Mouse (Mus musculus) embryonic facial prominence, embryonic 13.5 days (tissue): ENCODE results near the gene Rrp7a. TPM values are rescaled to one million over a fixed set of nuclear protein-coding genes. Genes with fewer than 3 reads are reported as not detected.

Source experiments
- ATAC-seq: fragments of 200-750 bp; cut with Nextera tagmentation; 2 replicates; pipeline ENCODE4 v1.8.0; 2017; ENCODE audit warnings: low read depth; ENCODE audit not compliant: insufficient number of reproducible peaks, insufficient read depth, low FRiP score, low TSS enrichment
- H3K27ac ChIP-seq: fragments of 300-500 bp; sonication (generic); 2 replicates; pipeline ENCODE4 v1.5.1; 2015; ENCODE audit warnings: moderate library complexity, mild to moderate bottlenecking, inconsistent platforms
- H3K27me3 ChIP-seq: fragments of 300-500 bp; sonication (generic); 2 replicates; pipeline ENCODE4 v1.6.1; 2015; ENCODE audit warnings: mild to moderate bottlenecking, inconsistent platforms
- H3K36me3 ChIP-seq: fragments of 300-500 bp; sonication (generic); 2 replicates; pipeline ENCODE4 v1.6.1; 2015; ENCODE audit warnings: mild to moderate bottlenecking, inconsistent platforms
- H3K4me1 ChIP-seq: fragments of 300-500 bp; sonication (generic); 2 replicates; pipeline ENCODE4 v1.6.1; 2015; ENCODE audit warnings: inconsistent platforms
- H3K4me2 ChIP-seq: fragments of 300-500 bp; sonication (generic); 2 replicates; pipeline ENCODE4 v1.6.1; 2015; ENCODE audit warnings: moderate library complexity, mild to moderate bottlenecking, inconsistent platforms
- H3K4me3 ChIP-seq: fragments of 300-500 bp; sonication (generic); 2 replicates; pipeline ENCODE4 v1.5.1; 2015; ENCODE audit warnings: mild to moderate bottlenecking, inconsistent platforms
- H3K9ac ChIP-seq: fragments of 300-500 bp; sonication (generic); 2 replicates; pipeline ENCODE4 v1.6.1; 2015; ENCODE audit warnings: mild to moderate bottlenecking, inconsistent platforms
- H3K9me3 ChIP-seq: fragments of 300-500 bp; sonication (generic); 2 replicates; pipeline ENCODE4 v1.6.1; 2016; ENCODE audit warnings: inconsistent platforms
- whole genome bisulfite sequencing: fragments of 180-500 bp; shearing (Covaris S2); methylation state at CpG from one replicate; pipeline ENCODE4 v1.1.7; 2015; ENCODE audit warnings: mixed read lengths; 5-methylcytosine and 5-hydroxymethylcytosine counted together
- polyA plus RNA-seq: library from polyadenylated mRNA; unstranded; fragments of >200 nt; fragmentation: Nextera tagmentation; extraction: Ambion mirVana; gene quantifications from 2 replicates; pipeline ENCODE4 v1.2.1, GENCODE M21; 2015

Gene Rrp7a
- polyA plus RNA-seq, 1 experiment from 2014 or later, result 67.7 TPM

- H3K4me2 ChIP-seq, result no peak overlapping the region
- no peaks in the 10 kb centered on the region for H3K9me3 ChIP-seq
- peaks cover 4% of the 10 kb centered on the region for H3K4me1 ChIP-seq
- no peak overlapping the region for H3K27ac ChIP-seq
- ATAC-seq, result no peak
- no peaks in the 10 kb centered on the region for H3K27me3 ChIP-seq
- WGBS, result 38% methylated on average over 6 of the region's 6 CpGs
- H3K9ac ChIP-seq, result no peak overlapping the region
- no peak overlapping the region for H3K4me3 ChIP-seq
- H3K36me3 ChIP-seq, result peaks cover 13% of the 10 kb centered on the region; the same call in 1 of the 2 replicates
Observed at GRCm38 (mm10) chr15:83107814-83108213, 14.8 kb downstream of the Rrp7a start.

GRCm38 (mm10) chr15:83106426-83106825 lies 16.2 kb downstream of the Rrp7a start:
- H3K36me3 ChIP-seq, result peaks cover 13% of the 10 kb centered on the region; the same call in 1 of the 2 replicates
- H3K27me3 ChIP-seq, result no peaks in the 10 kb centered on the region
- WGBS, result 77% methylated on average over 6 of the region's 6 CpGs
- peaks cover 2% of the 10 kb centered on the region; the same call in 1 of the 2 replicates for H3K4me1 ChIP-seq
- no peak overlapping the region for H3K4me3 ChIP-seq
- H3K9ac ChIP-seq, result no peak overlapping the region
- H3K27ac ChIP-seq, result no peak overlapping the region
- no peak for ATAC-seq
- no peak overlapping the region for H3K4me2 ChIP-seq
- H3K9me3 ChIP-seq, result no peaks in the 10 kb centered on the region

GRCm38 (mm10) chr15:83103111-83103510 lies 19.5 kb downstream of the Rrp7a start:
- Histone ChIP-seq H3K4me2 (no peak overlapping the region), H3K4me1 (peaks cover 25% of the 10 kb centered on the region), H3K9ac (no peak overlapping the region), H3K27me3 (peaks cover 8% of the 10 kb centered on the region), H3K9me3 (no peaks in the 10 kb centered on the region), H3K36me3 (peaks cover 9% of the 10 kb centered on the region; the same call in 1 of the 2 replicates), H3K4me3 (no peak overlapping the region), H3K27ac (no peak overlapping the region)
- ATAC-seq, result no peak
- WGBS, result 41% methylated on average over 1 of the region's 1 CpGs

GRCm38 (mm10) chr15:83100332-83100662 lies 22.3 kb downstream of the Rrp7a start:
- H3K4me3 ChIP-seq, result peak overlapping the region; percentile 58
- H3K4me2 ChIP-seq, result peak overlapping the region; percentile 92
- ATAC-seq, result 0 out of 2 replicates have a peak, but pooled peaks have one; percentile 21
- H3K9me3 ChIP-seq, result no peaks in the 10 kb centered on the region
- no peaks in the 10 kb centered on the region; the same call in 1 of the 2 replicates for H3K36me3 ChIP-seq
- peak overlapping the region; percentile 84 for H3K9ac ChIP-seq
- H3K4me1 ChIP-seq, result peaks cover 25% of the 10 kb centered on the region
- H3K27me3 ChIP-seq, result peaks cover 14% of the 10 kb centered on the region
- peak overlapping the region; percentile 69 for H3K27ac ChIP-seq
- 2% methylated on average over 8 of the region's 8 CpGs for WGBS

- H3K9me3 ChIP-seq, result no peaks in the 10 kb centered on the region
- peak; percentile 60; the same call in 1 of the 2 replicates for ATAC-seq
- peaks cover 14% of the 10 kb centered on the region for H3K27me3 ChIP-seq
- H3K9ac ChIP-seq, result peak overlapping the region; percentile 84
- peak overlapping the region; percentile 69 for H3K27ac ChIP-seq
- H3K4me2 ChIP-seq, result peak overlapping the region; percentile 92
- peak overlapping the region; percentile 58 for H3K4me3 ChIP-seq
- WGBS, result 1% methylated on average over 31 of the region's 31 CpGs
- no peaks in the 10 kb centered on the region for H3K36me3 ChIP-seq
- peaks cover 25% of the 10 kb centered on the region for H3K4me1 ChIP-seq
Observed at GRCm38 (mm10) chr15:83099533-83100331, 22.9 kb downstream of the Rrp7a start.

- no peak overlapping the region for H3K4me2 ChIP-seq
- no peak for ATAC-seq
- no peaks in the 10 kb centered on the region for H3K9me3 ChIP-seq
- no peak overlapping the region for H3K9ac ChIP-seq
- peaks cover 23% of the 10 kb centered on the region for H3K4me1 ChIP-seq
- H3K4me3 ChIP-seq, result no peak overlapping the region
- peaks cover 14% of the 10 kb centered on the region for H3K27me3 ChIP-seq
- WGBS, result 58% methylated on average over 2 of the region's 2 CpGs
- H3K36me3 ChIP-seq, result no peaks in the 10 kb centered on the region
- H3K27ac ChIP-seq, result no peak overlapping the region
Observed at GRCm38 (mm10) chr15:83095950-83096349, 26.7 kb downstream of the Rrp7a start.

- ATAC-seq, result no peak
- H3K9ac ChIP-seq, result no peak overlapping the region
- WGBS, result 74% methylated on average over 2 of the region's 2 CpGs
- H3K27me3 ChIP-seq, result peaks cover 26% of the 10 kb centered on the region
- no peak overlapping the region for H3K4me2 ChIP-seq
- H3K9me3 ChIP-seq, result no peaks in the 10 kb centered on the region
- peaks cover 20% of the 10 kb centered on the region for H3K4me1 ChIP-seq
- no peak overlapping the region for H3K27ac ChIP-seq
- no peaks in the 10 kb centered on the region for H3K36me3 ChIP-seq
- no peak overlapping the region for H3K4me3 ChIP-seq
Observed at GRCm38 (mm10) chr15:83093687-83094086, 28.9 kb downstream of the Rrp7a start.

GRCm38 (mm10) chr15:83090874-83091273 lies 31.7 kb downstream of the Rrp7a start:
- Histone ChIP-seq H3K9me3 (no peaks in the 10 kb centered on the region), H3K4me3 (no peak overlapping the region), H3K9ac (no peak overlapping the region), H3K27me3 (peaks cover 34% of the 10 kb centered on the region), H3K36me3 (no peaks in the 10 kb centered on the region), H3K4me2 (no peak overlapping the region), H3K27ac (no peak overlapping the region), H3K4me1 (peaks cover 21% of the 10 kb centered on the region)
- no peak for ATAC-seq
- 43% methylated on average over 3 of the region's 3 CpGs for WGBS

- Histone ChIP-seq H3K27ac (no peak within 1 kb of the TSS; the same call in 1 of the 2 replicates), H3K36me3 (no peaks in the 10 kb centered on the region), H3K4me3 (peak within 1 kb of the TSS; percentile 6; the same call in 1 of the 2 replicates), H3K9me3 (no peaks in the 10 kb centered on the region), H3K4me2 (peak within 1 kb of the TSS; percentile 42), H3K27me3 (peaks cover 35% of the 10 kb centered on the region), H3K9ac (peak within 1 kb of the TSS; percentile 16; the same call in 1 of the 2 replicates), H3K4me1 (peaks cover 24% of the 10 kb centered on the region)
- ATAC-seq, result no peak
- WGBS, result 4% methylated on average over 7 of the region's 7 CpGs
Observed at GRCm38 (mm10) chr15:83089429-83089605, 33.3 kb downstream of the Rrp7a start, which contains the start of gene Serhl. Gene Serhl (plus strand): TSS chr15:83089506.

GRCm38 (mm10) chr15:83088495-83089428 lies 33.8 kb downstream of the Rrp7a start:
- peak overlapping the region; percentile 42 for H3K4me2 ChIP-seq
- peaks cover 30% of the 10 kb centered on the region for H3K4me1 ChIP-seq

GRCm38 (mm10) chr15:83086636-83087328 lies 35.8 kb downstream of the Rrp7a start:
- H3K27ac ChIP-seq, result no peak overlapping the region
- ATAC-seq, result no peak
- no peaks in the 10 kb centered on the region for H3K9me3 ChIP-seq
- H3K9ac ChIP-seq, result no peak overlapping the region
- H3K4me1 ChIP-seq, result peaks cover 32% of the 10 kb centered on the region
- H3K36me3 ChIP-seq, result no peaks in the 10 kb centered on the region
- H3K4me2 ChIP-seq, result no peak overlapping the region
- peaks cover 35% of the 10 kb centered on the region for H3K27me3 ChIP-seq
- WGBS, result 83% methylated on average over 13 of the region's 13 CpGs
- H3K4me3 ChIP-seq, result no peak overlapping the region

More at GRCm38 (mm10) chr15:83088495-83089428, 33.8 kb downstream of the Rrp7a start:
- no peak for ATAC-seq
- no peaks in the 10 kb centered on the region for H3K9me3 ChIP-seq
- H3K4me3 ChIP-seq, result peak overlapping the region; percentile 6; the same call in 1 of the 2 replicates
- no peaks in the 10 kb centered on the region for H3K36me3 ChIP-seq
- no peak overlapping the region; the same call in 1 of the 2 replicates for H3K27ac ChIP-seq
- 5% methylated on average over 27 of the region's 27 CpGs for WGBS
- peaks cover 35% of the 10 kb centered on the region for H3K27me3 ChIP-seq
- H3K9ac ChIP-seq, result peak overlapping the region; percentile 16; the same call in 1 of the 2 replicates
